Mouse (Mus musculus): ENCODE results near the gene Zfp940.
"Not testable (repeated sequence)": the region's sequence is repeated elsewhere in the genome, so short reads cannot be mapped to it uniquely, and the experiment has no call there.

Gene Zfp940

GRCm38 (mm10) chr7:29853219-29853842 is at the start of gene Zfp940:
Zfp940 (minus strand) TSS chr7:29853669.
- CTCF ChIA-PET, result no interaction called here
- POLR2A ChIA-PET, result no interaction called here

GRCm38 (mm10) chr7:29898351-29898750 is 44.9 kb upstream of the Zfp940 start:
- CTCF ChIA-PET, result no interaction called here
- POLR2A ChIA-PET, result no interaction called here

- ChIA-PET POLR2A (interaction anchor here in 3 of 4 experiments (0.6 to 2.9 kb wide), 6 partner anchors 11 to 249 kb away, joined by 3 to 13 read pairs (median 4); partner anchors contain the start of gene Zfp383 (in 1 of the 3)), CTCF (no interaction called here)
These were observed 39.3 kb upstream of the Zfp940 start for GRCm38 (mm10) chr7:29892756-29893155.

GRCm38 (mm10) chr7:29890501-29890900 is 37.0 kb upstream of the Zfp940 start:
- CTCF ChIA-PET, result no interaction called here
- POLR2A ChIA-PET, result interaction anchor here in 1 of 4 experiments (1.2 to 2.0 kb wide), 2 partner anchors 10 to 18 kb away, joined by 3 to 6 read pairs; partner anchors contain the start of gene Zfp383

GRCm38 (mm10) chr7:29880916-29881315 is 27.4 kb upstream of the Zfp940 start:
- POLR2A ChIA-PET, result interaction anchor here (0.6 to 2.7 kb wide), 27 partner anchors 8 to 580 kb away, joined by 3 to 13 read pairs (median 3); partner anchors contain the start of genes Zfp383 (in 2 of the 4), Zfp27 (in 1 of the 4), Zfp568 (in 1 of the 4) and Zfp790 (in 1 of the 4)
- CTCF ChIA-PET, result interaction anchor here in 2 of 4 experiments (0.6 kb wide), 3 partner anchors 16 to 578 kb away, joined by 3 read pairs; no protein-coding TSS in a partner anchor

GRCm38 (mm10) chr7:29880056-29880455 is 26.6 kb upstream of the Zfp940 start:
- ChIA-PET POLR2A (interaction anchor here in 3 of 4 experiments (0.7 to 2.7 kb wide), 22 partner anchors 9 to 579 kb away, joined by 3 to 13 read pairs (median 3); partner anchors contain the start of genes Zfp383 (in 2 of the 3), Gm26920 (in 1 of the 3), Zfp27 (in 1 of the 3) and Zfp566 (in 1 of the 3)), CTCF (no interaction called here)

- CTCF ChIA-PET, result not testable (repeated sequence)
- POLR2A ChIA-PET, result interaction anchor here in 1 of 4 experiments (1.0 kb wide), 1 partner anchor 218 kb away, joined by 3 read pairs; no protein-coding TSS in a partner anchor
These were observed 24.1 kb upstream of the Zfp940 start for GRCm38 (mm10) chr7:29877561-29877960.

GRCm38 (mm10) chr7:29874256-29874655 is 20.8 kb upstream of the Zfp940 start:
- CTCF ChIA-PET, result interaction anchor here in 1 of 4 experiments (1.2 kb wide), 1 partner anchor 85 kb away, joined by 3 read pairs; no protein-coding TSS in a partner anchor

GRCm38 (mm10) chr7:29861660-29862059 is 8.2 kb upstream of the Zfp940 start:
- CTCF ChIA-PET, result interaction anchor here in 3 of 4 experiments (0.6 to 1.2 kb wide), 6 partner anchors 25 to 310 kb away, joined by 3 to 5 read pairs (median 4); no protein-coding TSS in a partner anchor
- POLR2A ChIA-PET, result interaction anchor here in 2 of 4 experiments (1.0 to 1.6 kb wide), 5 partner anchors 20 to 127 kb away, joined by 3 to 4 read pairs (median 3); partner anchors contain the start of gene Zfp27 (in 1 of the 2)

More at GRCm38 (mm10) chr7:29874256-29874655, 20.8 kb upstream of the Zfp940 start:
- POLR2A ChIA-PET, result no interaction called here

- CTCF ChIA-PET, result interaction anchor here in 2 of 4 experiments (0.5 to 1.0 kb wide), 6 partner anchors 41 to 461 kb away, joined by 3 to 4 read pairs (median 3); partner anchors contain the start of genes E130208F15Rik (in 1 of the 2) and Zfp27 (in 1 of the 2)
- POLR2A ChIA-PET, result interaction anchor here in 3 of 4 experiments (0.5 to 1.0 kb wide), 13 partner anchors 8 to 339 kb away, joined by 3 to 4 read pairs (median 3); partner anchors contain the start of genes Capns1 (in 1 of the 3) and Zfp383 (in 1 of the 3)
These were observed 6.4 kb upstream of the Zfp940 start, which contains the start of gene Zfp420 for GRCm38 (mm10) chr7:29859532-29860517. Zfp420 (plus strand) TSS chr7:29859979.

GRCm38 (mm10) chr7:29852831-29853218 is 644 bp downstream of the Zfp940 start:
- CTCF ChIA-PET, result no interaction called here
- POLR2A ChIA-PET, result no interaction called here

GRCm38 (mm10) chr7:29844616-29845015 is 8.9 kb downstream of the Zfp940 start:
- ChIA-PET CTCF (no interaction called here), POLR2A (interaction anchor here in 2 of 4 experiments (0.6 to 1.0 kb wide), 2 partner anchors 14 to 487 kb away, joined by 3 read pairs; no protein-coding TSS in a partner anchor)

- ChIA-PET CTCF (no interaction called here), POLR2A (interaction anchor here in 3 of 4 experiments (0.6 to 1.5 kb wide), 4 partner anchors 10 to 20 kb away, joined by 3 to 6 read pairs (median 3); no protein-coding TSS in a partner anchor)
These were observed 11.4 kb downstream of the Zfp940 start for GRCm38 (mm10) chr7:29842105-29842504.

GRCm38 (mm10) chr7:29839256-29839655 is 14.2 kb downstream of the Zfp940 start:
- ChIA-PET CTCF (no interaction called here), POLR2A (interaction anchor here in 1 of 4 experiments (1.0 kb wide), 1 partner anchor 20 kb away, joined by 3 read pairs; no protein-coding TSS in a partner anchor)

GRCm38 (mm10) chr7:29836816-29837215 is 16.7 kb downstream of the Zfp940 start:
- ChIA-PET POLR2A (interaction anchor here in 2 of 4 experiments (0.9 to 1.6 kb wide), 3 partner anchors 10 to 69 kb away, joined by 3 to 4 read pairs (median 3); partner anchors contain the start of gene Zfp84 (in 1 of the 2)), CTCF (interaction anchor here in 1 of 4 experiments (0.6 to 1.1 kb wide), 2 partner anchors 25 to 255 kb away, joined by 4 to 5 read pairs; no protein-coding TSS in a partner anchor)

GRCm38 (mm10) chr7:29829804-29830203 is 23.7 kb downstream of the Zfp940 start:
- ChIA-PET CTCF (no interaction called here), POLR2A (interaction anchor here in 2 of 4 experiments (0.7 to 0.9 kb wide), 4 partner anchors 12 to 15 kb away, joined by 3 read pairs; no protein-coding TSS in a partner anchor)

GRCm38 (mm10) chr7:29828001-29828400 is 25.5 kb downstream of the Zfp940 start:
- POLR2A ChIA-PET, result interaction anchor here in 2 of 4 experiments (0.6 to 1.4 kb wide), 4 partner anchors 7 to 13 kb away, joined by 3 read pairs; partner anchors contain the start of gene Zfp790 (in 1 of the 2)
- CTCF ChIA-PET, result interaction anchor here in 1 of 4 experiments (1.1 kb wide), 1 partner anchor 35 kb away, joined by 3 read pairs; no protein-coding TSS in a partner anchor
